Mouse (Mus musculus) inflammation-experienced regulatory T-cells, adult 6 months (primary cell): Measurements from ENCODE around the gene Ankmy2. TPM values are rescaled to one million over a fixed set of nuclear protein-coding genes. Genes with fewer than 3 reads are reported as not detected.

ENCODE experiments used
- polyA plus RNA-seq, 3 experiments: library from polyadenylated mRNA; unstranded; fragments of 100-300 nt; shearing (Covaris generic); gene quantifications; one replicate each; pipeline ENCODE4 v1.2.1; 2017

Ankmy2 gene
- polyA plus RNA-seq, 3 experiments from 2014 or later: 37.6 to 51.3 (median 47.3) TPM

Other genes starting within 250 kb of the Ankmy2 start
- not detected for gene Agr3, start 231.5 kb upstream of the Ankmy2 start, polyA plus RNA-seq
- not detected for gene Agr2, start 164.2 kb upstream of the Ankmy2 start, polyA plus RNA-seq
- 100 to 1,000 TPM; 217 to 248 (median 230) TPM for gene Tspan13, start 114.6 kb upstream of the Ankmy2 start, polyA plus RNA-seq
- 100 to 1,000 TPM; 133 to 204 (median 162) TPM for gene Bzw2, start 966 bp downstream of the Ankmy2 start, polyA plus RNA-seq
- under 1 TPM in 1 of 3 experiments, not detected in 2; 0.54 TPM for gene Lrrc72, start 96.3 kb downstream of the Ankmy2 start, polyA plus RNA-seq
- gene Sostdc1, start 157.0 kb downstream of the Ankmy2 start, polyA plus RNA-seq: 10 to 100 TPM in 2 of 3 experiments, 1 to 10 TPM in 1; 6.9 to 75.9 (median 74.3) TPM
- 1 to 10 TPM; 1.7 to 7.2 (median 6.5) TPM for gene Ispd, start 224.3 kb downstream of the Ankmy2 start, polyA plus RNA-seq
- gene D630036H23Rik, start 225.1 kb downstream of the Ankmy2 start, polyA plus RNA-seq: under 1 TPM in 1 of 3 experiments, not detected in 2; 0.75 TPM